Mouse (Mus musculus) myocyte (in vitro differentiated cells): ENCODE measurements at regions not wholly inside any gene's neighbourhood (a gene's known extent, or its start where the extent isn't known, plus 50 kb on each side); places are given as distances from the start of the nearest gene placed in this dataset.

Experiments
- E2F4 ChIP-seq: IDR thresholded peaks from one replicate; pipeline ENCODE4 v1.6.1; 2011; ENCODE audit warnings: mild to moderate bottlenecking, control low read depth, moderate library complexity; ENCODE audit not compliant: insufficient read depth
- MAX ChIP-seq: IDR thresholded peaks from one replicate; pipeline ENCODE4 v1.6.1; 2011; ENCODE audit warnings: low read depth, mild to moderate bottlenecking, control low read depth
- POLR2A ChIP-seq: IDR thresholded peaks from one replicate; pipeline ENCODE4 v1.6.1; 2011; ENCODE audit warnings: low read depth, mild to moderate bottlenecking, control low read depth, moderate library complexity; ENCODE audit not compliant: insufficient read length
- POLR2AphosphoS2 ChIP-seq: IDR thresholded peaks from one replicate; pipeline ENCODE4 v1.6.1; 2011; ENCODE audit warnings: low read depth, control low read depth; ENCODE audit not compliant: insufficient read length
- SRF ChIP-seq: IDR thresholded peaks from one replicate; pipeline ENCODE4 v1.6.1; 2011; ENCODE audit warnings: low read depth; ENCODE audit not compliant: control insufficient read depth, insufficient read length
- TCF12 ChIP-seq: IDR thresholded peaks from one replicate; pipeline ENCODE4 v1.6.1; 2011; ENCODE audit warnings: mild to moderate bottlenecking, control low read depth; ENCODE audit not compliant: poor library complexity, insufficient read depth, severe bottlenecking
- TCF3 ChIP-seq: IDR thresholded peaks from one replicate; pipeline ENCODE4 v1.6.1; 2011; ENCODE audit warnings: low read depth, control low read depth; ENCODE audit not compliant: insufficient read length
- USF1 ChIP-seq: IDR thresholded peaks from one replicate; pipeline ENCODE4 v1.6.1; 2011; ENCODE audit warnings: low read depth, mild to moderate bottlenecking, control low read depth, moderate library complexity

DNA sequence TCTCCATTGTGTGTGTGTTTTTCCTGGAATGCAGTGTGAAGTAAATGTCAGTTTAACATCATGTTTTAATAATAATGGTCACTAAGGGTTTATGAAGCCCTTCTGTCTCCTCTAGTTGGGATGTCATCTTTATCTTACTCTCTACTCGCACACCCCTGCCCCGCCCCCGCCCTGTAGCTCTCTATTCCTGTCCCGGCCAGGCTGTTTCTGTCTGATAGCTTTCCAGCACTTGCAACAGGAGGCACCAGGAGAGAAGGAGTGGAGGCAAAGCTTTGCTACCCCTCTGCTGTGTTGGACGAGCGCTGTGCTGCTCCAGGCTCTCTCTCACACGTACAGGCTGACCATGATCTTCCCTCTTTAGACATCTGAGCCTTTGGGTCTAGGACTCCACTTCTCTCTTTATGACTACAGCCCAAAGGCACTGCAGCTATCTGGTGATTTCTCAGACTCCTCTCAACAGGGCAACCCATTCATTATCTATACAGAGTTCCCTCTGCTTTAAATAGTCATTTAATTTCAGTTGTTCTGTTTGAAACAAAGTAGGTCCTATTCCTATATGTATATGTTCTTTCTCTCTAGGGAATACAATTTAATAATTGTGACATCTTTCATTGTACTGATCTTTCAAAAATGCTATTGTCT, 151.6 kb upstream of the Ube2e3 start:
- TF ChIP-seq POLR2AphosphoS2 = no peak
- TF ChIP-seq POLR2A = no peak
- no peak for TF ChIP-seq USF1
- no peak for TF ChIP-seq TCF12
- TF ChIP-seq SRF = no peak
- TF ChIP-seq MAX = no peak
- no peak for TF ChIP-seq TCF3
- no peak for TF ChIP-seq E2F4
